Mouse (Mus musculus) lung, embryonic 14.5 days (tissue): ENCODE data around the gene Gm10985. TPM values are rescaled to one million over a fixed set of nuclear protein-coding genes. Genes with fewer than 3 reads are reported as not detected.
A peak's percentile ranks its signal among the peaks of the same experiment; 100 is the strongest.

Source experiments
- ATAC-seq: fragments of 200-750 bp; cut with Nextera tagmentation; 2 replicates; pipeline ENCODE4 v1.8.0; 2017; ENCODE audit warnings: mild to moderate bottlenecking, moderate TSS enrichment, moderate library complexity; ENCODE audit not compliant: insufficient read depth
- DNase-seq: peaks from one replicate; pipeline ENCODE4 v3.0.0-alpha.2; 2015
- H3K27ac ChIP-seq: fragments of 300-500 bp; sonication (generic); 2 replicates; pipeline ENCODE4 v1.5.1; 2014; ENCODE audit warnings: low read depth, mild to moderate bottlenecking, moderate library complexity
- H3K27me3 ChIP-seq: fragments of 300-500 bp; sonication (generic); 2 replicates; pipeline ENCODE4 v1.6.1; 2014; ENCODE audit warnings: low read length, control low read depth; ENCODE audit not compliant: insufficient read depth
- H3K36me3 ChIP-seq: fragments of 300-500 bp; sonication (generic); 2 replicates; pipeline ENCODE4 v1.6.1; 2014; ENCODE audit warnings: control low read depth; ENCODE audit not compliant: insufficient read depth
- H3K4me1 ChIP-seq: fragments of 300-500 bp; sonication (generic); 2 replicates; pipeline ENCODE4 v1.6.1; 2014; ENCODE audit warnings: antibody characterized with exemption, control low read depth; ENCODE audit not compliant: insufficient read depth
- H3K4me2 ChIP-seq: fragments of 300-500 bp; sonication (generic); 2 replicates; pipeline ENCODE4 v1.6.1; 2014; ENCODE audit warnings: mild to moderate bottlenecking
- H3K4me3 ChIP-seq: fragments of 300-500 bp; sonication (generic); 2 replicates; pipeline ENCODE4 v1.5.1; 2014; ENCODE audit warnings: low read depth, low read length
- H3K9ac ChIP-seq: fragments of 300-500 bp; sonication (generic); 2 replicates; pipeline ENCODE4 v1.6.1; 2014
- H3K9me3 ChIP-seq: fragments of 300-500 bp; sonication (generic); 2 replicates; pipeline ENCODE4 v1.6.1; 2016; ENCODE audit warnings: low read depth, low read length, control low read depth
- CTCF ChIP-seq: IDR thresholded peaks from 2 replicates; pipeline ENCODE4 v1.5.1; 2016; ENCODE audit warnings: antibody characterized with exemption, low read depth
- WGBS: fragments of 180-500 bp; shearing (Covaris S2); extraction: QIAGEN DNeasy Blood & Tissue Kit; methylation state at CpG from one replicate; pipeline ENCODE4 v1.1.7; 2014; 5-methylcytosine and 5-hydroxymethylcytosine counted together
- polyA plus RNA-seq: library from polyadenylated mRNA; unstranded; fragments of >200 nt; fragmentation: Nextera tagmentation; extraction: Ambion mirVana; gene quantifications from 2 replicates; pipeline ENCODE4 v1.2.1, GENCODE M21; 2014

Gene Gm10985
- polyA plus RNA-seq, result not detected in 2 replicates

- no peak for ATAC-seq
- H3K4me1 ChIP-seq, result no peaks in the 10 kb centered on the region
- H3K9me3 ChIP-seq, result no peaks in the 10 kb centered on the region
- no peak within 1 kb of the TSS for H3K4me3 ChIP-seq
- H3K9ac ChIP-seq, result no peak within 1 kb of the TSS
- DNase-seq, result no peak
- H3K36me3 ChIP-seq, result no peaks in the 10 kb centered on the region
- no peak for TF ChIP-seq CTCF
- no peak within 1 kb of the TSS for H3K4me2 ChIP-seq
- H3K27me3 ChIP-seq, result no peaks in the 10 kb centered on the region
- no peak within 1 kb of the TSS for H3K27ac ChIP-seq
- WGBS, result 72% methylated on average over 2 of the region's 2 CpGs
These were observed at the start of gene Gm10985 for GRCm38 (mm10) chr3:53844786-53845185. Gene Gm10985, plus strand, starts transcription at chr3:53845086.

- H3K27ac ChIP-seq, result no peak overlapping the region
- H3K4me2 ChIP-seq, result no peak overlapping the region
- H3K9me3 ChIP-seq, result no peaks in the 10 kb centered on the region
- no peaks in the 10 kb centered on the region for H3K4me1 ChIP-seq
- H3K27me3 ChIP-seq, result no peaks in the 10 kb centered on the region
- ATAC-seq (no peak), DNase-seq (no peak)
- H3K4me3 ChIP-seq, result no peak overlapping the region
- WGBS, result 70% methylated on average over 1 of the region's 1 CpGs
- H3K9ac ChIP-seq, result no peak overlapping the region
- no peak for TF ChIP-seq CTCF
- no peaks in the 10 kb centered on the region for H3K36me3 ChIP-seq
These were observed 48.0 kb upstream of the Gm10985 start for GRCm38 (mm10) chr3:53796933-53797332.

GRCm38 (mm10) chr3:53799671-53800070 lies 45.2 kb upstream of the Gm10985 start:
- ATAC-seq (no peak), DNase-seq (no peak)
- no peaks in the 10 kb centered on the region for H3K36me3 ChIP-seq
- no peak for TF ChIP-seq CTCF
- no peak overlapping the region for H3K27ac ChIP-seq
- H3K4me1 ChIP-seq, result no peaks in the 10 kb centered on the region
- H3K4me3 ChIP-seq, result no peak overlapping the region
- no peaks in the 10 kb centered on the region for H3K27me3 ChIP-seq
- 71% methylated on average over 2 of the region's 2 CpGs for WGBS
- H3K9ac ChIP-seq, result no peak overlapping the region
- H3K9me3 ChIP-seq, result no peaks in the 10 kb centered on the region
- H3K4me2 ChIP-seq, result no peak overlapping the region

DNA sequence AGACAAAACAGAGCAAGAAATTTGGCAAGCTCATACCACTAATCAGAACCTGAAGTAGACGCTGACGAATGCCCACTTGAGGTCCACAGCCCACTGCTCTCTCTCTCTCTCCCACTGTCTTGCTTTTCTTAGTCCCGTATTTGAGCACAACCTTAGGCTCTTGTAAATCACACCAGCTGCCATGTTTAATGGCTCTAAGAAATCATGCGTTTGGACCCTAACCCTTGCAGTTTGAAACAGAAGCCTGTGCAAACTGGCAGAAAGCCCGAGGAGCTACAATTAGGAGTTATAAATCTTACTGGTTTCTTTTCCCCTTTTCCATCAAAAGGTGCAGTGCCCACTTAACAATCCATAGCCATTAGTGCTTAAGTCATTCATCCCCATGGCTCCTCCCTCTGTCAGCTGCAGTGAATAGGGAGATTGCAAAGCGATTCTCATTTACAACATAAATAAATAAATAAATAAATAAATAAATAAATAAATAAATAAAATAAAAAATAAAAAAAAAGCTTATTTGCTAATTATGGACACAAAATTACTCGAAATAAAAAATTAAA lies 31.4 kb upstream of the Gm10985 start:
- Histone ChIP-seq H3K4me2 (no peak overlapping the region), H3K9ac (no peak overlapping the region), H3K27ac (no peak overlapping the region), H3K36me3 (no peaks in the 10 kb centered on the region), H3K4me3 (no peak overlapping the region), H3K27me3 (no peaks in the 10 kb centered on the region), H3K9me3 (no peaks in the 10 kb centered on the region), H3K4me1 (no peaks in the 10 kb centered on the region)
- peak; percentile 13 for DNase-seq
- ATAC-seq, result no peak
- WGBS, result 55% methylated on average over 7 of the region's 7 CpGs
- TF ChIP-seq CTCF, result no peak

DNA sequence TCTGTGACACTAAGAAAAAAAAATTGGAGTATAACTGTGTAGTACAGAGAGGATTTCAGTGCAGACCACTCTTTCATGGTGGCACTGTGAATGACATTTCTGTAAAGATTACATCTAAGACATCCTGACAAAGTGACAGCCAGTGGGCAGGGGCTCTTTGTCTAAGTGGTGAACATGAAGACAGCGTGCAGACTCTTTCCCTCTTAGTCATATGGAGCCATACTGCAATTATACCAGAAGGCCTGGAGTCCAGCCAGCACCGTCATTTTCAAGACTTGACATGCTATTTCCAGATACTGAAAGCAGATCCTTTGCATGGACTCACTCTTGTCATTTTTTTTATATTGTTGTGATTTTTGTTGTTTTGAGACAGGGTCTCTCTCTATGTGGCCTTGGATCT lies 10.6 kb upstream of the Gm10985 start:
- Histone ChIP-seq H3K27me3 (no peaks in the 10 kb centered on the region), H3K4me2 (no peak overlapping the region), H3K9me3 (no peaks in the 10 kb centered on the region), H3K4me3 (no peak overlapping the region), H3K27ac (no peak overlapping the region), H3K4me1 (no peaks in the 10 kb centered on the region), H3K36me3 (no peaks in the 10 kb centered on the region), H3K9ac (no peak overlapping the region)
- no peak for TF ChIP-seq CTCF
- 73% methylated on average over 2 of the region's 2 CpGs for WGBS
- ATAC-seq (no peak), DNase-seq (no peak)

DNA sequence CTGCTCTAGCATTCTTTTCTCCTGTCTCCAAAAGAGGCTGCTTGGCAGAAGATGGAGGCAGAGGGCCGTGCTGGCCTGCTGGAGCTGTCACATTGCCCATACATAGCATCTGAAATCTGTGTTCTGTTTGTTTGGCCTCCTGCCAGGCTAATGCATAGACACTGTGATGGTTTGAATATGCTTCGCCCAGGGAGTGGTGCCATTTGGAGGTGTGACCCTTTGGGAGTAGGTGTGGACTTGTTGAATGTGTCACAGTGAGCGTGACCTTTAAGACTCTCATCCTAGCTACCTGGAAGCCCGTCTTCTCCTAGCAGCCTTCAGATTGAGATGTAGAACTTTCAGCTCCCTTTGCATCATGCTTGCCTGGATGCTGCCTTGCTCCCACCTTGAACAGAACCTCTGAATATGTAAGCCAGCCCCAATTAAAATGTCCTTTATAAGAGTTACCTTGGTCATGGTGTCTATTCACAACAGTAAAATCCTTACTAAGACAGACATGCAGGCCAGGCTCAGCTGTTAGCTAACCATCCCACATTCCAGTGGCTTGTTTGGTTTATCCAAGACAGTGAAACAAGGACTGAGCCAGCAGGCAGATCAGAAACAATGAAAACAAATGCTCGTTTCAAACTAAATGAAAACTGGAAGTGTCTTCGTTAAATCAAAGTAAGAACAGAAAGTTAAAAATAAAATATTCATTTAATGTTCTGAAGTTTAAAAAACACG lies 1.5 kb downstream of the Gm10985 start:
- H3K4me2 ChIP-seq, result no peak overlapping the region
- H3K27me3 ChIP-seq, result no peaks in the 10 kb centered on the region
- ATAC-seq (peak; percentile 47; the same call in 1 of the 2 replicates), DNase-seq (peak; percentile 69)
- H3K27ac ChIP-seq, result no peak overlapping the region
- H3K4me1 ChIP-seq, result no peaks in the 10 kb centered on the region
- no peak for TF ChIP-seq CTCF
- no peaks in the 10 kb centered on the region for H3K36me3 ChIP-seq
- H3K9ac ChIP-seq, result no peak overlapping the region
- no peaks in the 10 kb centered on the region for H3K9me3 ChIP-seq
- no peak overlapping the region for H3K4me3 ChIP-seq
- WGBS, result 46% methylated on average over 7 of the region's 7 CpGs

DNA sequence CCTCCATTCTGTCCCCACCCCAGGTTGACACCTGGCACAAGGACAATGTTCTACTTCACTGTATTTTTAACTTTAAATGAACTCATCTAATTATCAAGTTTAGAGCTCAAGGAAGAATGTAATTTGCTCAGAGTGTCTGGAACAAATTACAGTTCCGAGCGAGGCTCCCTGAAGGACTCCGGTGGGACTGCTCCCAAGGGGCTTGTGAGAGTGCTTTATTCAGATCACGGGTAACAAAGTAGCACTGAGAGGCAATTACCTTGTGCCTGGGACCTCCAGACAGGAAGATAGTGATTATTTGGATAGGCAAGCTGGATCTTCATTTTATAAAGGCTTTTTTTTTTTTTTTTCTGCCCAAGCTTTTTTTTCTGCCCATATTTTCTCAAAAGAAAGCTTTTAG lies 2.8 kb downstream of the Gm10985 start:
- WGBS, result 61% methylated on average over 4 of the region's 4 CpGs
- no peak for TF ChIP-seq CTCF

More for the DNA sequence above, 2.8 kb downstream of the Gm10985 start:
- H3K9me3 ChIP-seq, result no peaks in the 10 kb centered on the region
- no peak overlapping the region for H3K9ac ChIP-seq
- H3K27ac ChIP-seq, result no peak overlapping the region
- no peaks in the 10 kb centered on the region for H3K4me1 ChIP-seq
- H3K4me3 ChIP-seq, result no peak overlapping the region
- H3K36me3 ChIP-seq, result no peaks in the 10 kb centered on the region
- no peak overlapping the region for H3K4me2 ChIP-seq
- DNase-seq (no peak), ATAC-seq (no peak)
- H3K27me3 ChIP-seq, result no peaks in the 10 kb centered on the region
